Mouse (Mus musculus) heart, embryonic 11.5 days (tissue): ENCODE data around the gene Cxcl14. TPM values are rescaled to one million over a fixed set of nuclear protein-coding genes. Genes with fewer than 3 reads are reported as not detected.

Source experiments
- ATAC-seq: fragments of 200-750 bp; cut with Nextera tagmentation; replicated peaks from 2 replicates; pipeline ENCODE4 v1.8.0; 2017; ENCODE audit warnings: moderate library complexity; ENCODE audit not compliant: insufficient number of reproducible peaks, low FRiP score, low TSS enrichment
- H3K27ac ChIP-seq: fragments of 300-500 bp; sonication (generic); 2 replicates; pipeline ENCODE4 v1.5.1; 2014; ENCODE audit warnings: mild to moderate bottlenecking, low read depth, low read length
- H3K27me3 ChIP-seq: fragments of 300-500 bp; sonication (generic); 2 replicates; pipeline ENCODE4 v1.6.1; 2014; ENCODE audit warnings: mild to moderate bottlenecking, low read length, mixed read lengths; ENCODE audit not compliant: control insufficient read depth, insufficient read depth
- H3K36me3 ChIP-seq: fragments of 300-500 bp; sonication (generic); 2 replicates; pipeline ENCODE4 v1.6.1; 2014; ENCODE audit warnings: mild to moderate bottlenecking, low read length, moderate library complexity, mixed read lengths; ENCODE audit not compliant: control insufficient read depth, insufficient read depth
- H3K4me1 ChIP-seq: fragments of 300-500 bp; sonication (generic); 2 replicates; pipeline ENCODE4 v1.6.1; 2014; ENCODE audit warnings: low read length; ENCODE audit not compliant: control insufficient read depth, insufficient read depth
- H3K4me2 ChIP-seq: fragments of 300-500 bp; sonication (generic); 2 replicates; pipeline ENCODE4 v1.6.1; 2014; ENCODE audit warnings: mild to moderate bottlenecking, moderate library complexity
- H3K4me3 ChIP-seq: fragments of 300-500 bp; sonication (generic); 2 replicates; pipeline ENCODE4 v1.5.1; 2014; ENCODE audit warnings: low read depth, low read length
- H3K9ac ChIP-seq: fragments of 300-500 bp; sonication (generic); 2 replicates; pipeline ENCODE4 v1.6.1; 2014; ENCODE audit warnings: mild to moderate bottlenecking, low read depth, low read length, moderate library complexity
- H3K9me3 ChIP-seq: fragments of 300-500 bp; sonication (generic); replicated peaks from 2 replicates; pipeline ENCODE4 v1.6.1; 2016; ENCODE audit warnings: low read length; ENCODE audit not compliant: control insufficient read depth
- WGBS: fragments of 180-500 bp; shearing (Covaris S2); extraction: QIAGEN DNeasy Blood & Tissue Kit; methylation state at CpG from one replicate; pipeline ENCODE4 v1.1.7; 2014; ENCODE audit not compliant: insufficient replicate concordance; 5-methylcytosine and 5-hydroxymethylcytosine counted together
- polyA plus RNA-seq: library from polyadenylated mRNA; unstranded; fragments of >200 nt; fragmentation: Nextera tagmentation; extraction: Ambion mirVana; gene quantifications from 2 replicates; pipeline ENCODE4 v1.2.1, GENCODE M21; 2014

Cxcl14 gene
- polyA plus RNA-seq, 1 experiment from 2014 or later: 3.2 TPM

GRCm38 (mm10) chr13:56305058-56305457, 8.7 kb upstream of the Cxcl14 start:
- no peak overlapping the region for H3K9ac ChIP-seq
- H3K4me1 ChIP-seq: peaks cover 4% of the 10 kb centered on the region
- WGBS: 73% methylated on average over 12 of the region's 12 CpGs
- H3K27me3 ChIP-seq: peaks cover 2% of the 10 kb centered on the region; the same call in 1 of the 2 replicates
- H3K4me3 ChIP-seq: no peak overlapping the region
- no peaks in the 10 kb centered on the region for H3K36me3 ChIP-seq
- no peak overlapping the region for H3K4me2 ChIP-seq
- no peak for ATAC-seq
- H3K27ac ChIP-seq: no peak overlapping the region
- 0 out of 2 replicates have a peak, but pooled peaks cover 2% of the 10 kb centered on the region for H3K9me3 ChIP-seq

- no peak overlapping the region for H3K4me2 ChIP-seq
- H3K9ac ChIP-seq: no peak overlapping the region
- ATAC-seq: no peak
- no peaks in the 10 kb centered on the region for H3K9me3 ChIP-seq
- H3K27ac ChIP-seq: no peak overlapping the region
- H3K36me3 ChIP-seq: no peaks in the 10 kb centered on the region
- 48% methylated on average over 4 of the region's 4 CpGs for WGBS
- peaks cover 2% of the 10 kb centered on the region; the same call in 1 of the 2 replicates for H3K27me3 ChIP-seq
- peaks cover 4% of the 10 kb centered on the region for H3K4me1 ChIP-seq
- no peak overlapping the region for H3K4me3 ChIP-seq
Measured at GRCm38 (mm10) chr13:56304453-56304852, 8.1 kb upstream of the Cxcl14 start.

GRCm38 (mm10) chr13:56299336-56299735, 3.0 kb upstream of the Cxcl14 start:
- H3K36me3 ChIP-seq: no peaks in the 10 kb centered on the region
- no peak overlapping the region for H3K27ac ChIP-seq
- 0 out of 2 replicates have a peak, but pooled peaks cover 3% of the 10 kb centered on the region for H3K4me1 ChIP-seq
- no peak for ATAC-seq
- H3K4me2 ChIP-seq: no peak overlapping the region
- no peak overlapping the region for H3K9ac ChIP-seq
- H3K27me3 ChIP-seq: peaks cover 45% of the 10 kb centered on the region
- WGBS: 86% methylated on average over 11 of the region's 11 CpGs
- H3K4me3 ChIP-seq: no peak overlapping the region
- H3K9me3 ChIP-seq: 0 out of 2 replicates have a peak, but pooled peaks cover 2% of the 10 kb centered on the region

GRCm38 (mm10) chr13:56296659-56297020, 289 bp upstream of the Cxcl14 start:
- no peak for ATAC-seq
- no peak overlapping the region for H3K27ac ChIP-seq
- no peaks in the 10 kb centered on the region for H3K36me3 ChIP-seq
- H3K4me3 ChIP-seq: peak overlapping the region; percentile 51
- WGBS: 5% methylated on average over 8 of the region's 8 CpGs
- H3K9ac ChIP-seq: peak overlapping the region; percentile 54; the same call in 1 of the 2 replicates
- 0 out of 2 replicates have a peak, but pooled peaks cover 3% of the 10 kb centered on the region for H3K4me1 ChIP-seq
- peaks cover 70% of the 10 kb centered on the region for H3K27me3 ChIP-seq
- peak overlapping the region; percentile 85 for H3K4me2 ChIP-seq
- 0 out of 2 replicates have a peak, but pooled peaks cover 2% of the 10 kb centered on the region for H3K9me3 ChIP-seq

GRCm38 (mm10) chr13:56295586-56295942, 787 bp downstream of the Cxcl14 start:
- no peaks in the 10 kb centered on the region for H3K36me3 ChIP-seq
- H3K9ac ChIP-seq: peak overlapping the region; percentile 54; the same call in 1 of the 2 replicates
- no peak for ATAC-seq
- H3K27me3 ChIP-seq: peaks cover 76% of the 10 kb centered on the region
- peak overlapping the region; percentile 85 for H3K4me2 ChIP-seq
- peak overlapping the region; percentile 51 for H3K4me3 ChIP-seq
- 0 out of 2 replicates have a peak, but pooled peaks cover 2% of the 10 kb centered on the region for H3K9me3 ChIP-seq
- 0 out of 2 replicates have a peak, but pooled peaks cover 3% of the 10 kb centered on the region for H3K4me1 ChIP-seq
- WGBS: 4% methylated on average over 13 of the region's 13 CpGs
- H3K27ac ChIP-seq: no peak overlapping the region

- no peak for ATAC-seq
- 4% methylated on average over 10 of the region's 10 CpGs for WGBS
- peaks cover 81% of the 10 kb centered on the region for H3K27me3 ChIP-seq
- no peaks in the 10 kb centered on the region for H3K36me3 ChIP-seq
- H3K4me1 ChIP-seq: 0 out of 2 replicates have a peak, but pooled peaks cover 3% of the 10 kb centered on the region
- H3K9ac ChIP-seq: no peak overlapping the region
- 0 out of 2 replicates have a peak, but pooled peaks cover 2% of the 10 kb centered on the region for H3K9me3 ChIP-seq
- no peak overlapping the region for H3K4me2 ChIP-seq
- H3K27ac ChIP-seq: no peak overlapping the region
- H3K4me3 ChIP-seq: no peak overlapping the region
Measured at GRCm38 (mm10) chr13:56294908-56295307, 1.4 kb downstream of the Cxcl14 start.

GRCm38 (mm10) chr13:56289998-56290397, 6.4 kb downstream of the Cxcl14 start:
- WGBS: 69% methylated on average over 6 of the region's 6 CpGs
- no peak for ATAC-seq

GRCm38 (mm10) chr13:56289261-56289660, 7.1 kb downstream of the Cxcl14 start:
- H3K27me3 ChIP-seq: peaks cover 48% of the 10 kb centered on the region
- no peaks in the 10 kb centered on the region for H3K9me3 ChIP-seq
- H3K4me3 ChIP-seq: no peak overlapping the region
- no peak overlapping the region for H3K27ac ChIP-seq
- H3K36me3 ChIP-seq: no peaks in the 10 kb centered on the region
- H3K4me2 ChIP-seq: no peak overlapping the region
- no peak for ATAC-seq
- no peaks in the 10 kb centered on the region for H3K4me1 ChIP-seq
- WGBS: 74% methylated on average over 11 of the region's 11 CpGs
- H3K9ac ChIP-seq: no peak overlapping the region

More at GRCm38 (mm10) chr13:56289998-56290397, 6.4 kb downstream of the Cxcl14 start:
- Histone ChIP-seq H3K27me3 (peaks cover 55% of the 10 kb centered on the region), H3K4me1 (no peaks in the 10 kb centered on the region), H3K9me3 (no peaks in the 10 kb centered on the region), H3K4me3 (no peak overlapping the region), H3K4me2 (no peak overlapping the region), H3K36me3 (no peaks in the 10 kb centered on the region), H3K27ac (no peak overlapping the region), H3K9ac (no peak overlapping the region)

- Histone ChIP-seq H3K27ac (no peak overlapping the region), H3K36me3 (no peaks in the 10 kb centered on the region), H3K27me3 (peaks cover 42% of the 10 kb centered on the region), H3K9ac (no peak overlapping the region), H3K4me3 (no peak overlapping the region), H3K4me2 (no peak overlapping the region), H3K9me3 (no peaks in the 10 kb centered on the region), H3K4me1 (no peaks in the 10 kb centered on the region)
- WGBS: 43% methylated on average over 4 of the region's 4 CpGs
- ATAC-seq: no peak
Measured at GRCm38 (mm10) chr13:56288601-56289000, 7.8 kb downstream of the Cxcl14 start.
